Mouse (Mus musculus) bone marrow, adult 2 months (tissue): Measurements from ENCODE around the gene Caml.

Experiments used
- CTCF ChIP-seq: fragments of 200-500 bp; IDR thresholded peaks from 2 replicates; pipeline ENCODE4 v1.5.1; 2011; ENCODE audit warnings: low read length, control low read depth; ENCODE audit not compliant: control insufficient read depth, insufficient read depth
- POLR2A ChIP-seq: fragments of 200-500 bp; IDR thresholded peaks from 2 replicates; pipeline ENCODE4 v1.6.1; 2011; ENCODE audit warnings: low read depth, mild to moderate bottlenecking, control low read depth, low read length, borderline replicate concordance; ENCODE audit not compliant: control insufficient read depth

DNA sequence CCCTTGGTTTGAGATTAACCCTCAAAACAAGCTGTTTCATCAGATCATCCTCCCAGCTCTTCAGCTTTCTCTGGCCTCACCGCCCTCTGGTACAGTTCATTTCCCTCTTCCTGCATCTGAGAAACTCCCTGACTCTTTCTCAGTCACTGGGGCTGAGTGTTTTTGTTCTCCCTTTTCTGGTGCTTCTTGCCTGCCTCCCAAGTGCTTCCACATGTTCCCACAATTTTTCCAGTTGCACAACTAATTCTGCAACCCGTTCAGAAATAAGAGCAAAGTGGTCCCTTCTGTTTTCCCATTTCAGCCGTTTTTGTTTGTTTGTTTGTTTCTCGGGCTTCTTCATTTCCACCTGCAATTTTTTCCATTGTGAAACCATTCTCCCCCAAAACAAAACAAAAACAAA lies 44.7 kb upstream of the Caml start:
- TF ChIP-seq POLR2A (no peak), CTCF (no peak)
